ENCODE assay signal across 8 mouse cellular contexts in genomic region chr10:80955536-80955935, GRCm38 (mm10). TPM values are rescaled to one million over a fixed set of nuclear protein-coding genes. Genes with fewer than 3 reads are reported as not detected.
DNase-seq lines count a peak whose midpoint lies in the region; ATAC-seq and TF ChIP-seq lines count a peak whose summit lies in the region.

No protein-coding gene starts in this region.

- ATAC-seq in limb, embryonic 12.5 days (ENCODE audit: insufficient number of reproducible peaks, insufficient read depth, low FRiP score, low TSS enrichment, low read depth): no peak
- ATAC-seq in midbrain, postnatal 0 days (ENCODE audit: low FRiP score): no peak

- H3K9ac ChIP-seq in limb, embryonic 12.5 days (replicated peaks): no peak overlapping the region
- no peak overlapping the region for H3K9ac ChIP-seq in midbrain, postnatal 0 days (replicated peaks; ENCODE audit: low read length, poor library complexity, severe bottlenecking)

- H3K4me3 ChIP-seq in bone marrow macrophage, adult 2 months (ENCODE audit: insufficient read depth, low read length): no peak overlapping the region
- H3K4me3 ChIP-seq in embryonic fibroblast, embryonic 13.5 days (ENCODE audit: insufficient read depth, low read length): no peak overlapping the region
- H3K4me3 ChIP-seq in limb, embryonic 12.5 days (replicated peaks): no peak overlapping the region
- no peak overlapping the region for H3K4me3 ChIP-seq in midbrain, postnatal 0 days (ENCODE audit: low read depth, low read length)

- 20% methylated on average over 9 of the region's 9 CpGs for WGBS in limb, embryonic 12.5 days
- 26% methylated on average over 9 of the region's 9 CpGs for WGBS in midbrain, postnatal 0 days

- H3K4me2 ChIP-seq in limb, embryonic 12.5 days: no peak overlapping the region
- no peak overlapping the region for H3K4me2 ChIP-seq in midbrain, postnatal 0 days (ENCODE audit: low read depth, low read length, poor library complexity, severe bottlenecking)

- TF ChIP-seq CTCF in bone marrow macrophage, adult 2 months (IDR thresholded peaks at IDR 0.05; ENCODE audit: low read depth, low read length): peak; percentile 45
- peak; percentile 37; the same call in 1 of the 2 replicates for TF ChIP-seq CTCF in embryonic fibroblast, embryonic 13.5 days (IDR thresholded peaks at IDR 0.05; ENCODE audit: borderline replicate concordance, insufficient read depth, low read length)
- peak; percentile 84 for TF ChIP-seq CTCF in midbrain, postnatal 0 days (IDR thresholded peaks at IDR 0.05)

- no peak overlapping the region for H3K27ac ChIP-seq in bone marrow macrophage, adult 2 months (ENCODE audit: insufficient read depth, low read depth, low read length)
- H3K27ac ChIP-seq in embryonic fibroblast, embryonic 13.5 days (ENCODE audit: insufficient read depth, low read length): peak overlapping the region; percentile 83
- peak overlapping the region; percentile 45; the same call in 1 of the 2 replicates for H3K27ac ChIP-seq in limb, embryonic 12.5 days
- no peak overlapping the region for H3K27ac ChIP-seq in midbrain, postnatal 0 days (ENCODE audit: low read depth, low read length)

- peak; percentile 76 to 90 for DNase-seq in adrenal gland, adult (ENCODE audit: inconsistent age in 2 of 2, low spot score in 1 of 2)
- DNase-seq in adrenal gland, postnatal 4 days (ENCODE audit: low spot score in 2 of 2): no peak
- DNase-seq in 416B (ENCODE audit: low read depth): peak; percentile 74
- DNase-seq in heart, postnatal 4 days: peak; percentile 78
- DNase-seq in midbrain, postnatal 0 days (ENCODE audit: low spot score): peak; percentile 76

- no peak for TF ChIP-seq POLR2A in bone marrow macrophage, adult 2 months (IDR thresholded peaks at IDR 0.05; ENCODE audit: borderline replicate concordance, low read depth, low read length)
- 0 out of 2 replicates have a peak, but pooled peaks have one; percentile 35 for TF ChIP-seq POLR2A in embryonic fibroblast, embryonic 13.5 days (IDR thresholded peaks at IDR 0.05; ENCODE audit: low read depth, low read length)

- no peaks in the 10 kb centered on the region for H3K4me1 ChIP-seq in bone marrow macrophage, adult 2 months (ENCODE audit: control insufficient read depth, insufficient read depth, low read length)
- H3K4me1 ChIP-seq in embryonic fibroblast, embryonic 13.5 days (ENCODE audit: control insufficient read depth, insufficient read depth, low read length): peaks cover 4% of the 10 kb centered on the region
- H3K4me1 ChIP-seq in limb, embryonic 12.5 days (replicated peaks): peaks cover 3% of the 10 kb centered on the region; the same call in 1 of the 2 replicates
- H3K4me1 ChIP-seq in midbrain, postnatal 0 days (ENCODE audit: insufficient read depth, low read length): no peaks in the 10 kb centered on the region

- no peaks in the 10 kb centered on the region for H3K27me3 ChIP-seq in limb, embryonic 12.5 days
- no peaks in the 10 kb centered on the region for H3K27me3 ChIP-seq in midbrain, postnatal 0 days (ENCODE audit: insufficient read depth, low read length)

- H3K9me3 ChIP-seq in limb, embryonic 12.5 days: no peaks in the 10 kb centered on the region
- no peaks in the 10 kb centered on the region for H3K9me3 ChIP-seq in midbrain, postnatal 0 days (ENCODE audit: low read length)

- no peaks in the 10 kb centered on the region for H3K36me3 ChIP-seq in limb, embryonic 12.5 days
- H3K36me3 ChIP-seq in midbrain, postnatal 0 days (ENCODE audit: insufficient read depth, low read length): no peaks in the 10 kb centered on the region

RNA-seq across cellular contexts. Expression of gene Gadd45b, which starts 25.7 kb away (rescaled TPM):
- total RNA-seq in adrenal gland, postnatal 4 days (2021): 10 to 100 TPM; 10.9 to 11.1 TPM
- polyA plus RNA-seq in bone marrow macrophage, adult 2 months (2012; ENCODE audit: insufficient read depth, insufficient read length, missing spikeins): 15.8 and 20.9 TPM in 2 replicates
- polyA plus RNA-seq in embryonic fibroblast, embryonic 13.5 days (2011; ENCODE audit: insufficient read length, low read depth, missing spikeins): 38.3 and 45.7 TPM in 2 replicates
- total RNA-seq in heart, postnatal 4 days (2021): 1 to 10 TPM; 6.4 to 9.5 TPM
- polyA plus RNA-seq in limb, embryonic 12.5 days (2016; fragmentation: Nextera tagmentation; extraction: Ambion mirVana): 19.4 and 20.6 TPM in 2 replicates
- total RNA-seq in midbrain, postnatal 0 days (2014; rRNA removed): 3.5 and 7.3 TPM in 2 replicates
- polyA plus RNA-seq in midbrain, postnatal 0 days (2015; fragmentation: Nextera tagmentation; extraction: Ambion mirVana): 5.0 and 6.4 TPM in 2 replicates

RNA-seq across cellular contexts. Expression of gene Lmnb2, which starts 37.5 kb away (rescaled TPM):
- total RNA-seq in adrenal gland, postnatal 4 days (2021): 10 to 100 TPM; 18.5 to 23.1 TPM
- 18.9 and 19.5 TPM in 2 replicates for polyA plus RNA-seq in bone marrow macrophage, adult 2 months (2012; ENCODE audit: insufficient read depth, insufficient read length, missing spikeins)
- polyA plus RNA-seq in embryonic fibroblast, embryonic 13.5 days (2011; ENCODE audit: insufficient read length, low read depth, missing spikeins): 14.1 and 14.7 TPM in 2 replicates
- 10 to 100 TPM; 15.5 to 17.2 TPM for total RNA-seq in heart, postnatal 4 days (2021)
- polyA plus RNA-seq in limb, embryonic 12.5 days (2016; fragmentation: Nextera tagmentation; extraction: Ambion mirVana): 74.8 and 75.2 TPM in 2 replicates
- 40.2 and 47.3 TPM in 2 replicates for total RNA-seq in midbrain, postnatal 0 days (2014; rRNA removed)
- 22.6 and 22.7 TPM in 2 replicates for polyA plus RNA-seq in midbrain, postnatal 0 days (2015; fragmentation: Nextera tagmentation; extraction: Ambion mirVana)

RNA-seq across cellular contexts. Expression of gene Timm13, which starts 54.8 kb away (rescaled TPM):
- total RNA-seq in adrenal gland, postnatal 4 days (2021): 100 to 1,000 TPM; 162 to 179 TPM
- 76.6 and 101 TPM in 2 replicates for polyA plus RNA-seq in bone marrow macrophage, adult 2 months (2012; ENCODE audit: insufficient read depth, insufficient read length, missing spikeins)
- 75.8 and 89.2 TPM in 2 replicates for polyA plus RNA-seq in embryonic fibroblast, embryonic 13.5 days (2011; ENCODE audit: insufficient read length, low read depth, missing spikeins)
- 100 to 1,000 TPM; 162 to 169 TPM for total RNA-seq in heart, postnatal 4 days (2021)
- polyA plus RNA-seq in limb, embryonic 12.5 days (2016; fragmentation: Nextera tagmentation; extraction: Ambion mirVana): 318 and 327 TPM in 2 replicates
- total RNA-seq in midbrain, postnatal 0 days (2014; rRNA removed): 153 and 267 TPM in 2 replicates
- 362 and 384 TPM in 2 replicates for polyA plus RNA-seq in midbrain, postnatal 0 days (2015; fragmentation: Nextera tagmentation; extraction: Ambion mirVana)

RNA-seq across cellular contexts. Expression of gene Gng7, which starts 59.2 kb away (rescaled TPM):
- 1 to 10 TPM; 5.4 to 6.7 TPM for total RNA-seq in adrenal gland, postnatal 4 days (2021)
- polyA plus RNA-seq in bone marrow macrophage, adult 2 months (2012; ENCODE audit: insufficient read depth, insufficient read length, missing spikeins): 3.5 and 4.6 TPM in 2 replicates
- polyA plus RNA-seq in embryonic fibroblast, embryonic 13.5 days (2011; ENCODE audit: insufficient read length, low read depth, missing spikeins): 5.3 and 5.4 TPM in 2 replicates
- under 1 TPM; 0.38 to 0.47 TPM for total RNA-seq in heart, postnatal 4 days (2021)
- polyA plus RNA-seq in limb, embryonic 12.5 days (2016; fragmentation: Nextera tagmentation; extraction: Ambion mirVana): 6.2 and 6.4 TPM in 2 replicates
- 27.6 and 40.7 TPM in 2 replicates for total RNA-seq in midbrain, postnatal 0 days (2014; rRNA removed)
- polyA plus RNA-seq in midbrain, postnatal 0 days (2015; fragmentation: Nextera tagmentation; extraction: Ambion mirVana): 29.5 and 29.9 TPM in 2 replicates

Comparison
In these comparisons a context has a peak if more than half of its experiments do, and no peak if none do; other contexts are left out.
1. DNase-seq: peak in adrenal gland, adult (2 of 2), 416B (single experiment), heart, postnatal 4 days (single experiment) and midbrain, postnatal 0 days (single experiment); none in adrenal gland, postnatal 4 days (0 of 2).
2. H3K27ac ChIP-seq: peak in embryonic fibroblast, embryonic 13.5 days (single experiment) and limb, embryonic 12.5 days (single experiment); none in bone marrow macrophage, adult 2 months (single experiment) and midbrain, postnatal 0 days (single experiment).
3. Peak in every context shown above with its lines, with median percentiles within 50 percentile points of each other: CTCF ChIP-seq.